Mouse (Mus musculus) testis, postnatal 10 days (tissue): ENCODE measurements around the gene Scd3.

ENCODE experiments used
- DNase-seq: peaks from one replicate; pipeline ENCODE4 v3.0.0; 2021; ENCODE audit warnings: low spot score

Scd3 gene

DNA sequence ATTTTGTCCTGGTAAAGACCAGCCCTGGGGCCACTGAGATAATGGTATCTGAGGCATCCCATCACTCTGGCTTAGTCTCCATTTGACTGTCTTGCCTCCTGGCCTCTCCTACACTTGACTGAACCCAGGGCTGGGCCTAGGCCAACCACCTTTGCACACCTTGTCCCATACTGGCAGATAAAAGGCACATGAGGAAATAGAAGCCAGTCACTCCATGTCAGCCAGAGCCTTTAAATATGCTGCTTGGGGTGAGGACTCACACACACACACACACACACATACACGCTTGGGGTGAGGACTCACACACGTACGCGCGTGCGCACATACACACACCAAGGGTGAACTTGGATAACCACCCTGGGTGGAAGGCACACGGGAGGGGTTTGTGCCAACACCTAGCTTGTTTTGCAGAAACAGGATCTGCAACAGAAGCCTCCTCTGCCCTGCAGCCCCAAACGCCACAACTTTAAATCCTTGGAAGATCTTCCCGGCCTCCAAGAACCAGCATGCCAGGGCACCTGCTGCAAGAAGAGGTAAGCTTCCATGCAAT, at the start of gene Scd3:
Scd3 (plus strand) TSS at position 255 of the 550 bp plus-strand sequence.
- DNase-seq, result no peak

DNA sequence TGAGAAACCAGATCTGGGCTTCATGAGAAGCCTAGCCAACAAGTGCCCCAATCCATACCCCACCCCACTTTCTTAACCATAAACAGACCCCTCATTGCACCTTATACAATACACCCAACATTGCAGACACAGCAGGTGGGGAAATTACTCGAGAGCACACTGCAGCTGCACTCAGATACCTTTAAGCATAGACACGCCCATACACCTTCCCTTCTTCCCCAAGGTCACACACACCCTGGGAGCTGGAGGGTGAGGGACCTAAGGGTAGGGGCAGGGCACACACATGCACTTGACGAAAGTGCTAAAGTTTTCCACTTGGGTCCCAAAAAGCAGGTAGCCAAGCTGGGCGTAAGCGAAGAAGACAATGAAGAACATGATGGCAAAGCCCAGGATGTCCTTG, 49.3 kb upstream of the Scd3 start:
- no peak for DNase-seq

DNA sequence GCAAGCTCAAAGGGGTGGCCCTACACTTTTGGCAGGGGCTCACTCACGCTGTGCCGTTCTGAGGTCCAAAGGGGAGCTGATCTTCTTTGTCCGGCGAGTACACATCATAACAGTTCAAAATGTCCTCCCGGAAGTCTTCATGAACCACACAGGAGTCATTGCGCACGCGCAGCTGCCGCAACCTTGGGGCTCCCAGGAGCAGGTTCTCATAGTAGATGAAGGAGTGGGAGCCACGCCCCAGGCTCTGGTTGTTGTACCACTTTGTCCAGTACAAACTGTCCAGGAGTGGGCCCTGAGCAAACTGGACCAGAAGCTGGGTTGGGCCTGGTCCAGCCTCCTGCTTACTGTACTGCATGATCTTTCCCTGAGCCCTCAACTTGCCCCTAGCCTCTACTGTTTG, 46.1 kb upstream of the Scd3 start:
- no peak for DNase-seq

DNA sequence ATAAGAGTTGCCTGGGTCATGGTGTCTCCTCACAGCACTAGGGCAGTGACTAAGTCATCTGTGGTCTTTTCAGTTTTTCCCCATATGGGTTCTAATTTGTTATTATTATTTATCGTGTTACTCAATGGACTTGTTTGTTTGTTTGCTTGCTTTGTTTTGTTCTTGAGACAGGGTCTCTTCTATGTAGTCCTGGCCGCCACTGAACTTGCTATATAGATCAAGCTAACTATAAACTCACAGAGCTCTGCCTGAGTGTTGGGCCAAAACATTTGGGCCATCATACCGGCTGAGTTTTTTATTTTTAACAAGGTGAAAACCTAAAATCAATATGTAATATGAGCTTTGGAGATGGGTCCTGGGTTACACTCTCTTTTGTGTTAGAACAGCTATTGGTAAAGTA, 43.7 kb upstream of the Scd3 start:
- DNase-seq, result no peak

DNA sequence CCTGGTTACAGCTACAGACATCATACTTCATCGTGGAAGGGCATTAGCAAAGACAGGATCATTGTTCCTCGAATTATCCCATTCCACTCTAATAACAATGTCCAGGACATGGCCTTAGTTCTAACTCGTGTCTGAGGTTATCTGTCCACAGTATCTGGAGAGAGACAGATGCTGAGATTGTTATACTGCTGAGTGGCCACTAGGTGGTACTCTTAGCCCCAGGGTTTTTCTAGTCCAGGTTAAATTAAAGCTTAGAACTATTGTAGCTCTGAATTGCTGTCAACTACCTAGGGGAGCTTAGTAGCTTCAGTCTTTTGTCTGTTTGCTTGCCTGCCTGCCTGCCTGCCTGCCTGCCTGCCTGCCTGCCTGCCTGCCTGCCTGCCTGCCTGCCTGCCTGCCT, 41.6 kb upstream of the Scd3 start:
- DNase-seq, result no peak

DNA sequence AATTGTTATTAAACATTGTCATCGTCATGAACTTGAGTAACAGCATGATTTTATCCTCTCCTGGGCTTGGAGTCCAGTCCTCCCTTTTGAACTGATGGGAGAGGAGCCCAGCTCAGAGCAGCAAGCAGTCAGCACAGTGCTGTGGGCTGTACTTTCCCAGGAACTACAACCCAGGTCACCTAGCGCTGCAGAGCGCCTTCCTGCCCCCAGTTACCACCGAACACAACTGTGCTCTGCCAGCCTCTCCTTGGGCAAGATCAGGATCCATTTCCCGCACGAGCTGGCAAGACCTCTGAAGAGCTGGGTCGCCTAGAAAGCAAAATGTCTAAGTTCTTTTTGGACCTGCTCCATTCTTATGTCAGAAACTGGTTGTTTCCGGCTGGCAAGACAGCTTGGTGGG, 28.2 kb upstream of the Scd3 start:
- no peak for DNase-seq

DNA sequence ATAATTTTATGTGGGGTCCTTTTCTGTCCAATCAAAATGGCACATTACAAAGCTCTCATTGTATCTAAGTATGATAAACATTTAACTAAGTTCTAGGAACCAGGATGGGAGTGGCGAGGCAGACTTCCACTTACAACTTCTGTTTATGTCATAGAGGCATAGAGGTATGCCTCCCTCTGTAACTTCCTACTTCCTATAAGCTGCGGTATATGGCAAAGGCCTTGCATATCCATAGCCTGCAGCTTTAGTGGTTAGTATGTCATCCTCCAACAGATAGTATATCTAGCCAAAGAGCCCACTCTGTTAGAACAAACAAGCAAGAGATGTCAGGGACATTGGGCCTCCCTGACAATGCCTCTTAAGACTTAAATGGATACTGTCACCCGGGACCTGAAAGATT, 26.3 kb upstream of the Scd3 start:
- no peak for DNase-seq

DNA sequence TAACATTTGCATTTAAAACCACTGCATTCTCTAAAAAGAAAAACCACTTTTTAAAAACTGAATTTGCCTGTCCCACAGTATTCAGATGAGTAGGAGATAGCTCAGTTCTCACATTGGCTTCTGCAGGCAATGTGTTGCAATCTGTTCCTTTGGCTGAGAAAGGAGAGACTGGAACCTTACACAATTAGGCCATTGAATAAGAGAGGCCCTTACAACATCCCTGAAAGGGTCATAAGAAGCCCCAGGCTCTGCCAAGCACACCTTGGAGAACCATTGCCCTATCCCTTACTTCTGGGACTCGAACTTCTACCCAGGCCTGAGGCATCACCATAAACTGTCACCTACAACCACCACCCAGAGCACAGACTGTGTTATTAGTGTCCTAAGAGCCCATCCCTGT, 22.6 kb upstream of the Scd3 start:
- no peak for DNase-seq

DNA sequence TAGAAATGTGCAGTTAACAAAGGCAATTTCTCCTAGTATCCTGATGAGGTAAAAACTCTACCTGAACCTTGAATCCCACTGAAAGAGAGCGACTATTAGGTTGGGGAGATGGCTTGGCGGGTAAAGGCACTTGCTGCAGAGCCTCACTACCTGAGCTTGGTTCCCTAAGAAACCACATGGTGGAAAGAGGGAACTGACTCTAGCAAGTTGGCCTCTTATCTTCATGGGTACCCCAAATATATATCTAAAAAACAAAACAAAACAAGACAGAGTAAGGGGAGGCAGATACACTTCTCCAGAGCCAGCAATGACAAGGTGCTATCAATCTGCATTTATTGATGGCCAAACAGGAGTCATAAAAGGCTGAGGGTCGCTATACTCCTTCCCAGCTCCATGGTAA, 19.1 kb upstream of the Scd3 start:
- no peak for DNase-seq

DNA sequence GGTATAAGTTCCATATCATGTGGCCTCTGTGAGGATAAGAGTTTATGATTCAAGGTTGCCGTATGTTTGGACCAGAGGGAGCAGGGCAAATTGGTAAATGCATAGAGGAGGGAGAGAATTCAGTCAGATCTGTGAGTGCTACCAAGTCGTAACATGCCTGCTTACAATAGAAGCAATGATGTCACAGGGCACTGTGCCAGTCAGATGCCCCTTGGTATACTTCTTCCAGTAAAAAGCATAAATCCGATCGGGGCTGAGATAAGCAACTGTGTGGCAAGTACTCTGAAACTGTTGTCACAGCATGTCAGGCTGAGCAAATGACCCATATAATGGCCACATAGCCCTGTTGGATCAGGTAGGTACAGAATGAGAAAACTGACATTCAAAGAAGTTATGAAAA, 14.0 kb upstream of the Scd3 start:
- no peak for DNase-seq

DNA sequence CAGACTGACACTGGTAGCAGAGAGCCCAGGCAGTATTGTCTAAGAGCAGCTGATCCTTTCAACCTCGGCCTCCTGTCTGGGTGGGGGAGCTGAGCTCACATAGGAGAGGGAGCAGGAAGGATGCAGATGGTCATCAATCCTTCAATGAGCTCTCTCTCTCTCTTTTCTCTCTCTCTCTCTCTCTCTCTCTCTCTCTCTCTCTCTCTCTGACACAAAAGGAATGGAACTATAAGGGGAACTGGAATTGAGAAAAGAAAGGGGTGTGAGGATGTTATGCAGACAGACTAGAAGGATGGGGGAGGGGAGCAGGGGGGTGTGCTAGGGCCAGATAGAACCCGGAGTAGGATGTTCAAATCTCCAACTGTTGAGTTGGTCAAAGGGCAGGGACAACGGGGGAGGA, 10.7 kb upstream of the Scd3 start, which contains the start of gene Pkd2l1:
Pkd2l1 (minus strand) TSS at position 101 of the 400 bp plus-strand sequence.
- DNase-seq, result no peak

DNA sequence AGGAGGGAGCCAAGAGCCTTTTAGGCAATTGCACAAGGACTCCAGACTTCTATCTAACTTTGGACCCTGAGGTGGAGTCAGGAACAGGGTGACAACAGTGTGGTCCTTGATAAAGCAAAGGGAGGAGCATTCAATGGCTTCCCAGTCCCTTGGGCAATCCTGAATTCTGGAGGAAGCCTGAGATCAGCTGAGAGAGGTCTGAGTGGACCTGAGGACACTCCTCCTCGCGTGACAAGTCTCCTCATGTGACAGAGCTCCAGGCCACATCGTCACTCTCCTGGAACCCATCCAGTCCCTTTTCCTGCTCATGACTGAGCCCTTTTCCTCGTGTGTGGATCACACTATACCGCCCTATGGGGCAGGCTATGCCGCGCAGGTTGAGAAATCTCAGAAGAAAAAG, 9.2 kb upstream of the Scd3 start:
- no peak for DNase-seq

DNA sequence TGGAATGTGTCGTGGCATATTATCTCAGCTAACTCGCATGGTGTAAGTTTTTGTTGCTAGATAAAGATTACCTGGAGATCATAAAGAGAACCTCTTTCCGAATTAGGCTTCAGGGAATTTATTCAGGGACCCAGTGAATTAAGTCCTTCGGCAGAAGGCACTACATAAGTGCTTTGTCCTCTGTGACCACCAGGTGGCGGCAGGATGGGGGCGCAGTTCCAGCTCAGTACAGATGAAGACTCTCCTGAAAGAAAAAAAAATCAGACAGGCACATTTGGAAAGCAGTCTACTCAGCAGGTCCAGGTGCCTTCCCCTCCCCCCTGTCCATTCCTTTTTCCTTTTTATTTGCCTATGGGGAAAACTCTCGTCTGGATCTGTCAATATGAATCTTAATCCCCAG, 7.9 kb upstream of the Scd3 start:
- DNase-seq, result peak; percentile 85

DNA sequence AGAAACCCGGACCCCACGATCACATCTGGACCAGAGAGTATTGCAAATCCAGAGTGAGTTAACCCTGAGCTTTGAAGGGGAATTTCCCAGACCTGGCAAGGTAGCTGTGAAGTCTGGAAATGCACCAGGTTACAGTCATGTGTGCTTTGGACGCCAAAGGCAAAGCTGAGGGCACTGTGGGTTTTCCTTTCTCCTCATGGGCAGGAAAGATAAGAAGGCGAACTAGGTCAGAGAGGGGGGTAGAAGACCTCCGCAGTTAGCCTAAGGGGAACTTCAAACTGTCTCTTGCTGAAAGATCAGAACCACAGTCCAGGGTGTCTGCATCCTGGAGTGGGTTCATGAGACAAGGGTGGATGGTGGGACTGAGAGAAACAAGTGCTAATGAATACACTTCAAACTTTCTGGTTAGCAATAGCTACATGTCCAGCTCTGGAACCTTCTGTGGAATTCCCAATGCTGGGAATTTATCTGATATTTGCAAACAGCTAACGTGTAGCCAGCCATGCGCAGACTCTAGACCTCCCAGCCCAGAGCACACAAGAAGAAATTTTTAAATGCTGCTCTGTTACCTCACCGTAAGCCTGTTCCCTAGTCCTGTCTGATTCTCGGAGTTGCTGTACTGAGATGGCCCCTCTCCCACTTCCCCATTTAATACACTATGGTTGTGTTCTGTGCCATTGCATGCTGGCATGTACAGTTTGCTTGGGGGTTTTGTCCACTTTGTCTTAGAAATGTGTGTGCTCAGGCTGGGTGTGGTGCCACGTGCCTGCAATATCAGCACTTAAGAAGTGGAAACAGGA, 5.8 kb upstream of the Scd3 start:
- no peak for DNase-seq

DNA sequence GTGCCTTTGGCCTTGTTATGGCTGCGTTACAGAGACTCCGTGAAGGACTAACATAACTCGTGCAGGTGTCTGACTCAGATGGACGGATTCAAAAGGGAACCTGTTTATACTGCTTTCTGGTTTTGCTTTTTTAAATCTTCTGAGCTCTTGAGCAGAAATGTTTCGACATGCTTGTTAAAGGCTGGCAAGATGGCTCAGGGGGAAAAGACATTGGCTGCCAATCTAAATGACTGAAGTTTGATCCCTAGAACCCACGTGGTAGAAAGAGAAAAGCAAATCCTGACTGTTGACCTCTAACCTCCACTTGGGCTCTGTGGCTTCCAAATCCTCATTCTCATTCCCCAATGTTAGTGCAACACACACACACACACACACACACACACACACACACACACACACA, 4.6 kb upstream of the Scd3 start:
- DNase-seq, result no peak

DNA sequence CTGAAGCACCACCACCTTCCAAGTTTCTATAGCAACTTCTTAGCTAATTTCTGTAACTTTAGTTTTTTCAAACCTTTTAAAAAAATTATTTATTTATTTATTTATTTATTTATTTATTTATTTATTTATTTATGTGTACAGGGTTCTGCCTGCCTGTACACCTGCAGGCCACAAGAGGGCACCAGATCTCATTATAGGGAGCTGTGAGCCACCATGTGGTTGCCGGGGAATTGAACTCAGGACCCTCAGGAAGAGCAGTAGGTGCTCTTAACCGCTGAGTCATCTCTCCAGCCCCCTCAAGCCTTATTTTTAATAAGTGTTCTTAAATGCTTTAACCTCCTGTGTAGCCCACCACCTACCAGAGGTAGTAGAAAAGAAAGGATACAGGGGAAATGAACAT, 4.1 kb upstream of the Scd3 start:
- DNase-seq, result no peak

DNA sequence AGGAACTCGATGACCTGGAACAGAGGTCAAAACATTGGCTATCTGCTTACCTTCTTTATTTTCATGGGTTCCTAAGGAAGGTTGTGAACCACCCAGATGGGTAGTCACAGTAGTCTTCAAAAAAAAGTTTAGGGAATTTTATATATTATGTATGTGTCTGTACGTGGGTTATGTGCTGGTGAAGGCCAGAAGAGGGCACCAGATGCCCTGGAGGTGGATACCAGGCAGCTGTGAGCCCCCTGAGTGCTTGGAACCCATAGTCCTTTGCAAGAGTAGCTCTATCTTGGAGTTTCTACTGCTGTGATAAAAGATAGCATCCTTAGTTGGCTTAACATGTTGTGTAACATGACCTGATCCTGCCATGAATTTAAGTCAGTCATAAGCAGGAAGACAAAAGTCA, 4.0 kb downstream of the Scd3 start:
- no peak for DNase-seq

DNA sequence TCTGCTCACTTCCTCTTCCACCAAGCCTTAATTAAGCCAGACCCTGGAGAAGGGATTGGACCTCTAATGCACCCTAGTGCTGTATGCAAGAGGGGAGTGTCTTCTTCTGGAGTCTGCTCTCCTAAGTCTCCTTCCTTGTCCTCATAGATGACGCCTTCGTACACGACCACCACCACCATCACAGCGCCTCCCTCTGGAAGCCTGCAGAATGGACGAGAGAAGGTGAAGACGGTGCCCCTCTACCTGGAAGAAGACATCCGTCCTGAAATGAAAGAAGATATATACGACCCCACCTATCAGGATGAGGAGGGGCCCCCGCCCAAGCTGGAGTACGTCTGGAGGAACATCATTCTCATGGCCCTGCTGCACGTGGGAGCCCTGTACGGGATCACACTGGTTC, 12.2 kb downstream of the Scd3 start:
- DNase-seq, result no peak

DNA sequence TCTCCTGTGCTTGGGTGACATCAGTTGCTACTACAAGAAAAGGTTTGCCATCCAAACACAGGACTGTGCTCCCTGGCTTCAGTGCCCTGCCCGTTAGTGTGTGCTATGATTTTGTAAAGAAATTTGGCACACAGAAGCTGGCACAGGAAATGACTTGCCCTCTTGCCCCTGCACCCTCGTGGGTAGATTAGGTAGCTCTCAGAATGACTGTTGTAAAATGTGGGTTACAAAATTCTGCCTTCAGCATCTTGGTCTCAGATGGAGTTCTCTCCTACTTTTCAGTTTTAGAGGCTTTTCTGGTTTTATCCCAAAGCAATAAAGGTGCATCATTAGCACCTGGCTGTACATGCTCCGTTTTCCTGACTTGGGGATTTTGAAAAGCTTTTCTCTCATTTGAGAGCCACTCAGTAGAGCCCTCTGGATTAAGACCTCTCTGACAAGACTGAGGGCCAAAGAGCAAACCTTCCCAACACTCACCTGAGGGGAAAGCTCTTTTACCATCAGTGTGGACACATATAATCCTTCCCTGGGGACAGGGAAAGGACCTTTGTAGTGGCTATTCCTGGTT, 15.0 kb downstream of the Scd3 start:
- DNase-seq, result no peak

DNA sequence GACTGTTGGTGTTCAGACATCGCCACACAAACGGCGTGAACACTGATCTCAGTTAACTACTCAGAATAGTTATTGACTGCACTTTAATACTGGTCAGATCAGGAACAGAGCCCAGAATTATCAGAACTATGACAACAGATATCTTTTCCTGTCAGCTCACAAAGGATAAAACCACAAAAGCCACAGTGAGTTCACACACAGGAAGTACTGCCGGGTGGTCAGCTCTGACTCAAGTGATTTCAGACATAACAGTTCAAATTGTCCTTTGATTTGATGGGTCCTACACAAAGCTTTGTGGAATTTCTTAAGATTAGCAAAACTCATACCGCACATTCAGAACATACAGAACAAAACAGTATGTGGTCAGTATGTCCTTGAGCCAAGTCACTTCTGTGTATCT, 22.7 kb downstream of the Scd3 start:
- no peak for DNase-seq

DNA sequence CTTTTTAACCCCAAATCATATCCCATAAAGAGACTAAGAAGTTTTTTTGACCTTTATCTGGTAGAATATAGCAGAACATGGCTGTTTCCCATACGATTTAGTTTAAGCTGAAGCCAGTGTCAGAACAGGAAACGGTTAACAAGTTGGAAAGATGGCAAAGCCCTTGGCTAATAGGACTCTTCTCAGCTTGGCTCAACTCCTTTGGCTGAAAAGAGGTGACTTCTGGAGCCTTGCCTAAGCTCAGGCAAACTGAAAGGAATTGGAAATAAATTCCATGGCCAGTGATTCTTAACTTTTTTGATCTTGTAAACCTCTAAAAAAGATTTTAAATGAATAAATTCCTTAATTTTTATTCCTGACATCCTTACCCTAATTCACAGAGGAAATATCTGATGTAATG, 26.7 kb downstream of the Scd3 start:
- DNase-seq, result no peak

DNA sequence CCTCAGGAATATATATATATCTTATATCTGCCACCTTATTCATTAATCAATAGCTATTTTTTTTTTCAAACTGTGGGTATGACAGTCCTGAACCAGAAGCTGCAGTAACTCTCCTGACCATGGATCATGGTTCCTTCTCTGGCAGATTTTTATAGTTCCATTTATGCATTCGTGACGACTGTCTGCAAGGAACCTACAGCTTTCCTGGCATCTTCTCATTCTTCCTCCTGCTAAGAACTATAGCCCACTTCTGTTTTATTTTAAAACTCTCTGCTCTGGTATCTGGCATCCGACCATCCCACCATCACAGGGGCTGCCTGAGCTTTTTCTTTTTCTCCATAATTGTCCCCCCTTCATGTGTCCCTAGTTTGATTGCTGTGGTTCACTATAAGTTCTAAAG, 27.1 kb downstream of the Scd3 start:
- DNase-seq, result no peak

DNA sequence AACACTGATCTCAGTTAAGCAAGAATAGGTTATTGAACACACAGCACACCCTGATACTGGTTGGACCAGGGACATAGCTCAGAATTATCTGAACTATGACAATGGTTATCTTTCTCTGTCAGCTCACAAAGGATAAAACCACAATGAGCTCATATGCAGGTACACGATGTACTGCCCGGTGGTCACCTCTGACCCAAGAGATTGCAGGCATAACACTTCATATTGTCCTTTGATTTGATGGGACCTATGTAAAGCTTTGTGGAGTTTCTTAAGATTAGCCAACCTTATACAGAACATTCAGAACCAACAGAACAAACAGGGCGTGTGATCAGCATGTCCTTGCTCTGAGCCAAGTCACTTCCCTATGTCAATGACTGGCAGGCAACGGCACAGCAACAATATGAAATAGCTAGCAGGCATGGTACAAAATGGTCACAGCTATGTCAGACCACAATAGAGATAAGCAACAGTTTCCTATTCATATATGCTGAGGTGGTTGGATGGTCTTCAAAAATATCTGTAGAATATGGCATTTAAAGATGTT, 28.6 kb downstream of the Scd3 start:
- DNase-seq, result no peak
